Mouse (Mus musculus) MEL (cell line): ENCODE measurements at regions not wholly inside any gene's neighbourhood (a gene's known extent, or its start where the extent isn't known, plus 50 kb on each side); places are given as distances from the start of the nearest gene placed in this dataset.

ENCODE experiments used
- CTCF ChIP-seq, 3 experiments: IDR thresholded peaks in 2 of 3; conservative IDR thresholded peaks in 1 of 3; 2 replicates each; pipeline ENCODE4 v1.5.1; 2011 to 2012; ENCODE audit warnings: low read length in 3 of 3, low read depth in 2 of 3, mild to moderate bottlenecking in 2 of 3, improper control_type of control experiment in 1 of 3, inconsistent platforms in 1 of 3, mixed read lengths in 1 of 3, moderate library complexity in 1 of 3; ENCODE audit not compliant: control insufficient read depth in 1 of 3, insufficient read depth in 1 of 3, poor library complexity in 1 of 3, severe bottlenecking in 1 of 3
- EP300 ChIP-seq, 2 experiments: IDR thresholded peaks; 2 replicates each; pipeline ENCODE4 v1.6.1; 2011; ENCODE audit warnings: improper control_type of control experiment in 2 of 2, low read length in 2 of 2, low read depth in 1 of 2, mild to moderate bottlenecking in 1 of 2
- GATA1 ChIP-seq: IDR thresholded peaks from 2 replicates; pipeline ENCODE4 v1.6.1; 2011; ENCODE audit warnings: low read depth, low read length, improper control_type of control experiment
- MAZ ChIP-seq: IDR thresholded peaks from 2 replicates; pipeline ENCODE4 v1.6.1; 2012; ENCODE audit warnings: low read depth, mild to moderate bottlenecking, inconsistent platforms, low read length, improper control_type of control experiment
- POLR2A ChIP-seq, 2 experiments: IDR thresholded peaks; 2 replicates each; pipeline ENCODE4 v1.6.1; 2011 to 2012; ENCODE audit warnings: low read length in 2 of 2, mild to moderate bottlenecking in 2 of 2, control low read depth in 1 of 2, improper control_type of control experiment in 1 of 2, low read depth in 1 of 2, moderate library complexity in 1 of 2; ENCODE audit not compliant: control insufficient read depth in 1 of 2, insufficient read depth in 1 of 2, poor library complexity in 1 of 2
- ZKSCAN1 ChIP-seq: IDR thresholded peaks from 2 replicates; pipeline ENCODE4 v1.6.1; 2012; ENCODE audit warnings: low read depth, mild to moderate bottlenecking, inconsistent platforms, low read length, improper control_type of control experiment, moderate library complexity
- ZMIZ1 ChIP-seq: IDR thresholded peaks from 2 replicates; pipeline ENCODE4 v1.6.1; 2012; ENCODE audit warnings: low read depth, mild to moderate bottlenecking, inconsistent platforms, low read length, improper control_type of control experiment, moderate library complexity

GRCm38 (mm10) chr11:112976914-112977785 is 195.1 kb downstream of the Sox9 start:
- TF ChIP-seq POLR2A (IDR thresholded peaks at IDR 0.05; ENCODE audit: control insufficient read depth in 1 of 2, insufficient read depth in 1 of 2, low read depth in 1 of 2, low read length in 2 of 2, poor library complexity in 1 of 2) = no peak
- no peak for TF ChIP-seq ZKSCAN1
- no peak for TF ChIP-seq CTCF (IDR thresholded peaks at IDR 0.05 in 2 of 3, conservative IDR thresholded peaks at IDR 0.05 in 1 of 3; ENCODE audit: control insufficient read depth in 1 of 3, insufficient read depth in 1 of 3, low read depth in 2 of 3, low read length in 3 of 3, poor library complexity in 1 of 3, severe bottlenecking in 1 of 3)
- TF ChIP-seq GATA1 = no peak
- no peak for TF ChIP-seq MAZ
- TF ChIP-seq EP300 (IDR thresholded peaks at IDR 0.05; ENCODE audit: low read depth in 1 of 2, low read length in 2 of 2) = no peak
- no peak for TF ChIP-seq ZMIZ1
